Mouse (Mus musculus) lung, embryonic 16.5 days (tissue): ENCODE measurements around the gene Dgcr8. TPM values are rescaled to one million over a fixed set of nuclear protein-coding genes. Genes with fewer than 3 reads are reported as not detected.

ENCODE experiments used
- ATAC-seq: fragments of 200-750 bp; cut with Nextera tagmentation; 2 replicates; pipeline ENCODE4 v1.8.0; 2017; ENCODE audit warnings: low read depth, mild to moderate bottlenecking, moderate library complexity
- H3K27ac ChIP-seq: fragments of 300-500 bp; sonication (generic); 2 replicates; pipeline ENCODE4 v1.5.1; 2014; ENCODE audit warnings: mild to moderate bottlenecking, control low read depth, low read length
- H3K27me3 ChIP-seq: fragments of 300-500 bp; sonication (generic); 2 replicates; pipeline ENCODE4 v1.6.1; 2014; ENCODE audit warnings: low read depth, low read length, mixed read lengths; ENCODE audit not compliant: control insufficient read depth, insufficient read depth
- H3K36me3 ChIP-seq: fragments of 300-500 bp; sonication (generic); 2 replicates; pipeline ENCODE4 v1.6.1; 2014; ENCODE audit warnings: low read length; ENCODE audit not compliant: control insufficient read depth, insufficient read depth
- H3K4me1 ChIP-seq: fragments of 300-500 bp; sonication (generic); replicated peaks from 2 replicates; pipeline ENCODE4 v1.6.1; 2014; ENCODE audit warnings: low read length, mixed read lengths; ENCODE audit not compliant: control insufficient read depth, insufficient read depth
- H3K4me2 ChIP-seq: fragments of 300-500 bp; sonication (generic); 2 replicates; pipeline ENCODE4 v1.6.1; 2014; ENCODE audit warnings: low read depth, low read length, control low read depth
- H3K4me3 ChIP-seq: fragments of 300-500 bp; sonication (generic); 2 replicates; pipeline ENCODE4 v1.5.1; 2014; ENCODE audit warnings: mild to moderate bottlenecking, low read length, control low read depth
- H3K9ac ChIP-seq: fragments of 300-500 bp; sonication (generic); 2 replicates; pipeline ENCODE4 v1.6.1; 2014; ENCODE audit warnings: low read length, control low read depth
- H3K9me3 ChIP-seq: fragments of 300-500 bp; sonication (generic); 2 replicates; pipeline ENCODE4 v1.6.1; 2016; ENCODE audit warnings: low read length; ENCODE audit not compliant: control insufficient read depth
- WGBS: fragments of 180-500 bp; shearing (Covaris S2); extraction: QIAGEN DNeasy Blood & Tissue Kit; methylation state at CpG from one replicate; pipeline ENCODE4 v1.1.7; 2014; 5-methylcytosine and 5-hydroxymethylcytosine counted together
- polyA plus RNA-seq: library from polyadenylated mRNA; unstranded; fragments of >200 nt; fragmentation: Nextera tagmentation; extraction: Ambion mirVana; gene quantifications from 2 replicates; pipeline ENCODE4 v1.2.1, GENCODE M21; 2015

The Dgcr8 gene
- polyA plus RNA-seq = 26.6 and 28.8 TPM in 2 replicates

DNA sequence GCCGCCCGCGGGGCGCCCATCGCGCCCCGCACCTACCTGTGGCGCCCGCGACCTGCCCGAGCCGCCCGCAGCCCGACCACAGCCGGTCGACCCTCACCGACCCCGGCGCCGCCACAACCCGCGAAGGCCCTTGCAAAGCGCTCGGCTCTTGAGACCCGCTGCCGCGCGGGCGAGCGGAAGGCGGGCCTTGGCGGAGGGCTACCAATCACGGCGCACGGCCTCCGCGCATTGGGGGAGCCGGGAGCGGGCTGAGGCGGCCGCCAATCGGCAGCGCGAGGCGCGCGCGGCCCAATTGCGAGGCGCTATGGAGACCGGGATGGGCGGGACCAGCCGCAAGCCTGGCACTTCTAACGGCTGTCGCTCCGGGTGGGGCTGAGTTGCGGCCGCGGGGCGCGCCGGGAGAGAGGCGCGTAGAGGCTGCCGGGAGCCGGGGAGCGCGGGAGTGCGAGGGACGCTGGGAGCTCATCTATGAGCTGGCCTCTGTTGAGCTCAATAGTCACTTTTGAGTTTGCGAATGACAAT, at the start of gene Dgcr8:
Gene Dgcr8, minus strand, starts transcription at position 180 of the 522 bp plus-strand sequence.
- H3K4me3 ChIP-seq = peak within 1 kb of the TSS; percentile 76
- H3K4me1 ChIP-seq = peaks cover 20% of the 10 kb centered on the region
- peak within 1 kb of the TSS; percentile 91 for H3K27ac ChIP-seq
- H3K36me3 ChIP-seq = peaks cover 9% of the 10 kb centered on the region
- peak within 1 kb of the TSS; percentile 73 for H3K4me2 ChIP-seq
- no peaks in the 10 kb centered on the region for H3K9me3 ChIP-seq
- peak within 1 kb of the TSS; percentile 89 for H3K9ac ChIP-seq
- WGBS = under 1% methylated on average over 47 of the region's 71 CpGs
- ATAC-seq = peak; percentile 99
- H3K27me3 ChIP-seq = no peaks in the 10 kb centered on the region

DNA sequence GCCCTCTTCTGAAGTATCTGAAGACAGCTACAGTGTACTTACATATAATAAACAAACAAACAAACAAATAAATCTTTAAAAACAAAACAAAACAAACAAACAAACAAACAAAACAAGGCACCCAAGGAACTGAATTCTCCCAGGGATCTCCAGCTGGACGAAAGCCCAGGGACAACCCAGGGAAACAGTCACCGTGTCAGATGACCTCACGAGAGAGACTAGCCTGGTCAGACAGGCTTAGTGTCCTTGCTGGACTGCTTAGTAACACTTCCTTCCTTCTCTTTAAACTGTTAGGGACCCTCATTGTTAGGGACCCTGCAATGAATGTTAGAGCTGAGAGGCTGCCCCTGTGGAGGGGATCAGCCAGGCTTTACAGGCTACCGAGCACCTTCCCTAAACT, 48.2 kb upstream of the Dgcr8 start:
- H3K27ac ChIP-seq = no peak overlapping the region
- H3K4me1 ChIP-seq = peaks cover 12% of the 10 kb centered on the region
- H3K9ac ChIP-seq = no peak overlapping the region
- no peaks in the 10 kb centered on the region for H3K27me3 ChIP-seq
- no peak overlapping the region for H3K4me3 ChIP-seq
- WGBS = 76% methylated on average over 4 of the region's 4 CpGs
- H3K4me2 ChIP-seq = no peak overlapping the region
- no peak for ATAC-seq
- no peaks in the 10 kb centered on the region for H3K36me3 ChIP-seq
- H3K9me3 ChIP-seq = no peaks in the 10 kb centered on the region

DNA sequence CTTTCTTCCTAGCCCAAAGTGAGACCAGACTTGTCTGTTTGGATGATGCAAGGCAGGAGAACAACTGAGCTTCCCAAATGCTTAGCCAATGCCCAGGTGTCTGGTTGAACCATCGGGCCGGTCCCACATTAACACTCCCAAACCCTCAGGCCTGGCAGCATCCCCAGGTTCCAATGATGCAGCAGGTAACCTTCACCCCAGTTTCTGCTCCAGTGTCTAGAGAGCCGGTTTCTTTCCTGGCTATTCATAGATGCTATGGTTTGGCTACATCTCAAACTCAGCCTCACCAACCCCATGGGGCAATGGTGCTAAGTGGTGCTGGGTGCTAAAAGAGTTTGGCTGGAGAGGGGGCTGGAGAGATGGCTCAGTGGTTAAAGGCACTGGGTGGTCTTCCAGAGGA, 46.9 kb upstream of the Dgcr8 start:
- Histone ChIP-seq H3K36me3 (no peaks in the 10 kb centered on the region), H3K27ac (no peak overlapping the region), H3K27me3 (no peaks in the 10 kb centered on the region), H3K9me3 (no peaks in the 10 kb centered on the region), H3K9ac (no peak overlapping the region), H3K4me3 (no peak overlapping the region), H3K4me1 (peaks cover 12% of the 10 kb centered on the region), H3K4me2 (no peak overlapping the region)
- WGBS = 93% methylated on average over 3 of the region's 3 CpGs
- no peak for ATAC-seq

DNA sequence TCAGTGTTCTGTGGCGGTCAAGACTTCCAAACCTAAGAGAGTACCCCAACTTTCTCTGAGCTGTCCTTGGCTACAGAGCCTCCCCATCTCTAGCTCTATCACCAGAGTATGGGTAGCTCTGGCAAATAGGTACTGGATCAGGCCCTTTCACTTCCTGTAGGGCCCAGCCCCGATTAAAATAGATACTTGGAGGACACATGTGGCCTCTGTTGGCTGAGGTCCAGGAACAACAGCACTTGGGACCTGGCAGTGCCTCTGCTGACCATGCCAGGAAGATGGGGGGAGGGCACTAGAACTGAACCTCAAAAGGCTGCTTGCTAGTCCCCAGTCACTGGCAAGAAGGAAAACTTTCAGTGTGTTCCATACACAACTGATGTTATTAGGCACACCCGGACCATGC, 44.9 kb upstream of the Dgcr8 start:
- ATAC-seq = no peak
- Histone ChIP-seq H3K4me1 (peaks cover 5% of the 10 kb centered on the region), H3K9me3 (no peaks in the 10 kb centered on the region), H3K4me3 (no peak overlapping the region), H3K27me3 (no peaks in the 10 kb centered on the region), H3K4me2 (no peak overlapping the region), H3K36me3 (no peaks in the 10 kb centered on the region), H3K27ac (no peak overlapping the region), H3K9ac (no peak overlapping the region)
- 63% methylated on average over 3 of the region's 3 CpGs for WGBS

DNA sequence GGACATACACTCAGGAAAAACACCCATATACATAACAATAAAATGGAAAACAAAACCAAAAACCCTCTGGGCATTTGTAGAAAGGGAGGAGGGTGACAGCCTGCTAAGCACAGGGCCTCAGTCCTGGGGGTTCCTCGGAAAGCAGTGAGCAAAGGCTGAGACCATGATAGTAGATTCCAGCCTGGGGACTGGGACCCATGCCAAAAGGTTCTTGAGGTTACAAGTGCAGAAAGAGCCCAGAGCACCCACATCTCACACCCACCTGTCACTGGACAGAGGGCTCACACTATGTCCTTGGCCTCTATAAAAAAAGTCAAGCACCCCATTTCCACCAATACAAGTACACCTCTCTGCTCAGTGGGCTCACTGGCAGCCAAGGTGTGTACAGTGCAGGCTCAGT, 39.5 kb upstream of the Dgcr8 start:
- Histone ChIP-seq H3K36me3 (no peaks in the 10 kb centered on the region), H3K27ac (no peak overlapping the region), H3K27me3 (no peaks in the 10 kb centered on the region), H3K4me2 (no peak overlapping the region), H3K9ac (no peak overlapping the region), H3K9me3 (no peaks in the 10 kb centered on the region), H3K4me3 (no peak overlapping the region), H3K4me1 (no peaks in the 10 kb centered on the region)
- 54% methylated on average over 1 of the region's 1 CpGs for WGBS
- ATAC-seq = peak; percentile 34; the same call in 1 of the 2 replicates

DNA sequence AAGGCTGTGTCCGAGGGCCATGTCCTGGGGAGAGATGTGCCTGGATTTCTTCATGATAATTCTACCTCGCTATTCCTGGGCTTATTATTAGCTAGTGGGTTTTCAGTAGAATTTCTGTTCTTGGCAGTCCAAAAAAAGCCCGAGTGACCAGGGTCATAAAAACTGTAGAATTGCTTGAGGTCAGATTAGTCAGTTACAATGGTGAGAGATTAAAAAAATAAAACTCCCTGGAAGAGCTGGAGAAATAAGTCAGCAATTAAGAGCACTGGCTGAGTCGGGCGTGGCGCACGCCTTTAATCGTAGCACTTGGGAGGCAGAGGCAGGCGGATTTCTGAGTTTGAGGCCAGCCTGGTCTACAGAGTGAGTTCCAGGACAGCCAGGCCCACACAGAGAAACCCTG, 38.9 kb upstream of the Dgcr8 start:
- no peak overlapping the region for H3K4me3 ChIP-seq
- H3K4me1 ChIP-seq = no peaks in the 10 kb centered on the region
- H3K4me2 ChIP-seq = no peak overlapping the region
- H3K9ac ChIP-seq = no peak overlapping the region
- H3K27ac ChIP-seq = no peak overlapping the region
- 89% methylated on average over 9 of the region's 9 CpGs for WGBS
- no peaks in the 10 kb centered on the region for H3K9me3 ChIP-seq
- H3K36me3 ChIP-seq = no peaks in the 10 kb centered on the region
- no peak for ATAC-seq
- H3K27me3 ChIP-seq = no peaks in the 10 kb centered on the region

DNA sequence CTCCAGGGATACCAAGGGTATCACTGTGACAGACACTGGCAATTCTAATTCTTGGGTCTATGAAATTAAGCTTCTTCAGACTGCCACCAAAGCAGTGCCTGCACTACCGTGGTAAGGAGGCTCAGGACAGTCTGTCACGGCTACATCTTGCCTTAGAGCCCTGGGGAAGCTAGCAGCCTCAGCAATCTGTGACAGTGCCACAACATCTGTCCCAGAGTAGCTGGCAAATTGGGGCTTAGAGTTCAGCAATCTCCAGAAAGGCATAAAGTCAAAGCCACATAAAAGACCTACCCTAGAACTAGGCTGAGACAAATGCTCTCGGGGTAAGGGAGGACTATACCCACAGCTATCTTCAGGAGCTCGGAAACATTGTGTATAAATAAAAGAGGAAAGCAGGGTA, 36.7 kb upstream of the Dgcr8 start:
- Histone ChIP-seq H3K9me3 (no peaks in the 10 kb centered on the region), H3K27me3 (no peaks in the 10 kb centered on the region), H3K4me2 (no peak overlapping the region), H3K4me1 (no peaks in the 10 kb centered on the region), H3K27ac (no peak overlapping the region), H3K4me3 (no peak overlapping the region), H3K36me3 (no peaks in the 10 kb centered on the region), H3K9ac (no peak overlapping the region)
- WGBS = 60% methylated on average over 4 of the region's 4 CpGs
- no peak for ATAC-seq

DNA sequence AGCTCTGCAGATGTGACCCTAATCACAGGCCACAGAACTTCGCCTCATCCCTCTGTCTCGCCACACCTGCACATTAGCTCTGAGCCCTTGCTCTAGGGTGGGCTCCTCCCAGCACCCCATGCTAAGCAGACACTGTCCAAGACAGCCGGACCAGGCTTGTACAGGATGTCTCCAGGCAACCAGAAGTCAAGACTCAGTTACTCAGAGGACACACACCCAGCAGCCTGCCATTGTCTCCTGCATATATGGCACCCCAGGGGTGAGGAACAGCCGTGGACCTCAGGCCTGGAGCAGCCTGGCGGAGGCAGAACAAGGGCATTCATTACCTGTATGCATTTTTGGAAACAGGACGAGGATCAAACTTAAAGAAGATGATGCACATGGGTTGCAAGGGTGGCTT, 35.0 kb upstream of the Dgcr8 start:
- Histone ChIP-seq H3K4me2 (no peak overlapping the region), H3K27ac (no peak overlapping the region), H3K9me3 (no peaks in the 10 kb centered on the region), H3K27me3 (no peaks in the 10 kb centered on the region), H3K36me3 (no peaks in the 10 kb centered on the region), H3K4me3 (no peak overlapping the region), H3K4me1 (no peaks in the 10 kb centered on the region), H3K9ac (no peak overlapping the region)
- 87% methylated on average over 6 of the region's 6 CpGs for WGBS
- no peak for ATAC-seq

DNA sequence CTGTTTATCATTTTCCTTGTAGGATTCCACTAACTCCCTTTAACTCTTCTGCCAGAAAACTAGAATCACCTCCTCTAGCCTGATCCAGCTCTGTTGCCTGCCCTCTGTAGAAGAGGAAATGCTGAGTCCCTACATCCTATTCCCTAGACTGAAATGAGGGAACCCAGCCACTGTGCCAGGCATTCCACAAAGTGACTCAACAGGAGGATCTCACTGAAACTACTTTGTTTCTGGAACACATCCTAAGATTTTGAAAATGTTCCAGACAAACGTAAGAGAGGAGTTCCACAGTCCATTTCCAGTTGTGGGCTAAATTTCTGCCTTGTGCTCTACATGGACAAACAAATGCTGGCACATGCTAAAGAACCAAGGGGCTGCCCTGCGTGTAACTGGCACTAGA, 34.4 kb upstream of the Dgcr8 start:
- H3K9ac ChIP-seq = no peak overlapping the region
- no peak overlapping the region for H3K4me3 ChIP-seq
- no peaks in the 10 kb centered on the region for H3K27me3 ChIP-seq
- H3K27ac ChIP-seq = no peak overlapping the region
- no peaks in the 10 kb centered on the region for H3K9me3 ChIP-seq
- no peak for ATAC-seq
- no peaks in the 10 kb centered on the region for H3K36me3 ChIP-seq
- H3K4me2 ChIP-seq = no peak overlapping the region
- H3K4me1 ChIP-seq = no peaks in the 10 kb centered on the region
- 72% methylated on average over 2 of the region's 2 CpGs for WGBS

DNA sequence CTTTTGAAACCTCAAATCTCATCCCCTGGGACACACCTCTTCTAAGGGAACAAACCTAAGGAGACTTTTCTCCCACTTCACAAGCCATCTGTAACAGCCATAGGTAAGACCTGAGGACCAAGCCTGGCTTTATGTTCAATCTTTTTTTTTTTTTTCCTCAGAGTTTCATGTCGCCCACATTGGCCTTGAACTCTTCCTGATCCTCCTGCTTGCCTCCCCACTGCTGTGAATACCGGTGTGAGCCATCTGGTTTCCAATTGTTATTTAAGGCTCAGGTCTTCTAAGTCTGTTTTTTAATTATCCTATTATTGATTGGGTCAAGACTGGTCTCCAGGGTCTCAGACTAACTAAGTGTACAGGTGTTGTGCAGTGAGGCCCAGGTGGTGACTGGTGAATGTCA, 32.4 kb upstream of the Dgcr8 start:
- Histone ChIP-seq H3K4me2 (no peak overlapping the region), H3K4me1 (no peaks in the 10 kb centered on the region), H3K9me3 (no peaks in the 10 kb centered on the region), H3K4me3 (no peak overlapping the region), H3K27ac (no peak overlapping the region), H3K36me3 (no peaks in the 10 kb centered on the region), H3K27me3 (no peaks in the 10 kb centered on the region), H3K9ac (no peak overlapping the region)
- no peak for ATAC-seq
- WGBS = 75% methylated on average over 2 of the region's 2 CpGs
